Mouse (Mus musculus) spleen, adult 12 weeks (tissue): ENCODE data around the gene Atoh7.

Source experiments
- DNase-seq: peaks from one replicate; pipeline ENCODE4 v3.0.0; 2022; ENCODE audit warnings: low spot score

Atoh7 gene

DNA sequence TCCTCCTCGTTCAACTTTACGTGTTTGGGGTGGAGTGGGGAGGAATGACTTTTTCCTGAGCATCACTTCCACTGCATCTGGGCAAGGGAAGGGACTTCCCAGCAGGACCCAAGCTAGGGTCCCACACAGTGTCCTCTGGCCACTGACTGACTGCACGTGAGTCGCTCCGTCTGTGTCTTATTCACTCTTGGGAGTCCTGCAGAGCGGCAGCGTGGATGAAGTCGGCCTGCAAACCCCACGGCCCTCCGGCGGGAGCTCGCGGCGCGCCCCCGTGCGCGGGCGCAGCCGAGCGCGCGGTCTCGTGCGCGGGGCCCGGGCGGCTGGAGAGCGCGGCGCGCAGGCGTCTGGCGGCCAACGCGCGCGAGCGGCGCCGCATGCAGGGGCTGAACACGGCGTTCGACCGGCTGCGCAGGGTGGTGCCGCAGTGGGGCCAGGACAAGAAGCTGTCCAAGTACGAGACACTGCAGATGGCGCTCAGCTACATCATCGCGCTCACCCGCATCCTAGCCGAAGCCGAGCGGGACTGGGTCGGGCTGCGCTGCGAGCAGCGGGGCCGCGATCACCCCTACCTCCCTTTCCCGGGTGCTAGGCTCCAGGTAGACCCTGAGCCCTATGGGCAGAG, 601 bp downstream of the Atoh7 start:
- no peak for DNase-seq

DNA sequence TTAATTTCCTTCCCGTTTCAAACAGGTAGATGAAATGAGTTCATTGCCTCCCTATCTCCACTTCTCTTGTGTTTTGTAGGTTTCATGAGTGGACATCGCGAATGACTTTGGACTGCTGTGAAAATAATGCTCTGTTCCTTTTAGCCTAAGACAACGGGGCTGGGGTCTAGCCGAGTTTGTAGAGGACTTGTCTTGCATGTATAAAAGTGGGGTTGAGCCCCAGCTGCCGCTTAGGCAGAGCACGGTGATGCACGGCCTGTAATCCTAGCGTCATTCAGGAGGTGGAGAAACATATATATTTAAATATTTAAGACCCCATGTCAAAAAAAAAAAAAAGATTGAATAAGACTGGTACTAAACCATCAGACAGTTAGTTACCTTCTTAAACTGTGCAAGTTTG, 1.2 kb downstream of the Atoh7 start:
- no peak for DNase-seq

DNA sequence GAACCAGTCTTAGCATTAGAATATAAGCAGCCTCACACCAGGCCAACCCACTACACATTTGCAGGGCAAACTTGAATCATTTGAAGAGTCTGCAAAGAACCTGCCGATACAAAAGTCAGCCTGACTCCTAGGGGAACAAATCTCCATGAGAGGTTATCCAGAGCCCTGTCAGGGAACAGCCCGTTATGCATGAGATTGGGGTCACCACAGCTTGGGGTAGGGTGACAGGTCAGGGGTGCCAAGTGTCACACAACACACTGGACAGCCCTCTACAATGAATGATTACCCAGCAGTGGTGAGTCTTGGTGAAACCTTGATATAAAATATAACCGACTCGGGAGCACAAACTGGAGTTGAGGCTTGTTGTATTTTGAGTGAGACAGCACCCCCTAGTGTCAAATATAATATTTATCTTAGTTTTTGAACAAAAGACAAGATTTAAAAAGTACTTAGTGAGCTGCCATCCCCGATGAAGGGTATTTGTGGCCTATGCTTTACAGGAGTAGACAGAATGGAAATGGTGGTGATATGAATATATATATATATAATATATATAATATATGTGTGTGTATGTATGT, 13.7 kb downstream of the Atoh7 start:
- no peak for DNase-seq

DNA sequence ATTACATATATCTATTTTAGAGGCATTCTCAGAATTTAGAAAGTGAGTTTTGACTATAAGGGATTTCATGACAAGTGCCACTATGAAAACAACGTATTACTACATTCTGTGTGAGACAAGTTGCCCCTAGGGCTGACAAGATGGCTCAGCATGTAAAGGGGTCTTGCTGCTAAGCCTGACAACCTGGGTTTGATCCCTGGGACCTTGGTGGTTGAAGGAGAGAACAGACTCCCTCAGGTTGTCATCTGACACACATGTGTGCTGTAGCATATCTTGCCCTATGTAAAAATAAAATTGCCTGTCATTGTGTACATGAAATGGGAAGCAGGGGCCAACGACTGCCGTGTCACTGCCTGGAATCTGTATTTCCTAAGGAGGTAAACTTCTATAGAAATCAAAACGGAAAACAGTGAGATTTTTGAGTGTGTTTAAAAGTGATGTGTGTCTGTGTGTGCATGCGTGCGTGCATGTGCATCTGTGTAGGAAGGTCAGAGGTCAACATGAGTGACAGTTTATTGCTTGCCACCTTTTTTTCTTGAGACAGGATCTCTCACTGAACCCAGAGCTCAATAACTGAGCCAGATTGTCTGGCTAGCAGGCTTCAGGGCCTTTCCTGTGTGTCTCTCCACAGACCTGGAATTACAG, 14.4 kb downstream of the Atoh7 start:
- DNase-seq, result no peak

DNA sequence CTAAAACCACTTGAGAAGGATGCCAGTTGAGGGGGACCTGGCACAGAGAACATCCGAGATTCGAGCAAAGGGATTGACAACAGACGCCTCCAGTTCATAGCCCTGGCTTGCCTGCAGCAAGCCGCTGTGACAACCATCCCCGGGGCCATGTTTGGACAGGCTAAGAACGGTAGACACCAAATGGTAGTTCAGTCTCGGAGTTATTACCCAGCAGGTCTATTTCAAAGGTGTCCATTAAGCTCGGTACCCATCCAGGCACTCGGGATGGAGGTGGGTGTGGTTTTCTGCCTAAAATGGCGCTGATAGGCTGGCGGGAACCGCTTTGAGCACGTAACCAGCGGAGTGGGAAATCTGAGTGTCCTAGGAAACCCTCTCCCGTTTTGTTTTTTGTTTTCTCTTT, 16.4 kb downstream of the Atoh7 start:
- DNase-seq, result no peak

DNA sequence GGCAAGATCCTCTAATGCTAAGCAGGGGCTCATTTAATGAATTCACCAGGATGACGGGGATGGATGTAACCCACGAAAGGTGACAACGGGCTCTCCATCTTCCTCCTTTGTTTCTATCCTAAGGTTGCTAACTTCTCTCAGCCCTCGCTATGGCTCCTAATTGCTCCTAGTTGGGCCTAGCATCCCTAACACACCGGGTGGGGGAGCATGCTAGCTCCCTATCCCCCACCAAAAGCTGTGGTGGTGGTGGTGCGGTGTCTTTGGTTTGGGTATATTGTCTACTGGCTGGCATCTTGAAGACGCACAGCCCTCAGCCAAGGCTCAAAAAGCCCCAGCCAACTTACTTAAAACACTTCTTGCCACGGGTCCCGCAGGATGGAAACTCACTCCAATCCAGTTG, 16.9 kb downstream of the Atoh7 start:
- no peak for DNase-seq

DNA sequence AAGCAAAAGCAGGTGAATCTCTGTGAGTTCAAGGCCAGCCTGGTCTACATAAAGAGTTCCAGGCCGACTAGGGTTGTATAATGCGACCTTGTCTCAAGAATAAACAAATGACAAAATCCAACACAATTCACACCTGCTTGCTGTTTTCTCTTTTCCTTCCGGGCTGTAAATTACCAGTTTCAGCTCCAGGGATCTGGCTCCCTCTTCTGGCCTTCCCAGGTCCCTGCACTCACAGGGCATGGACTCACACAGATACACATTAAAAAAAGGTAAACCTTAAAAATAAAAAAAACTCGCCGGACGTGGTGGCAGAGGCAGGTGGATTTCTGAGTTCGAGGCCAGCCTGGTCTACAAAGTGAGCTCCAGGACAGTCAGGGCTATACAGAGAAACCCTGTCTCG, 18.1 kb downstream of the Atoh7 start:
- DNase-seq, result no peak

DNA sequence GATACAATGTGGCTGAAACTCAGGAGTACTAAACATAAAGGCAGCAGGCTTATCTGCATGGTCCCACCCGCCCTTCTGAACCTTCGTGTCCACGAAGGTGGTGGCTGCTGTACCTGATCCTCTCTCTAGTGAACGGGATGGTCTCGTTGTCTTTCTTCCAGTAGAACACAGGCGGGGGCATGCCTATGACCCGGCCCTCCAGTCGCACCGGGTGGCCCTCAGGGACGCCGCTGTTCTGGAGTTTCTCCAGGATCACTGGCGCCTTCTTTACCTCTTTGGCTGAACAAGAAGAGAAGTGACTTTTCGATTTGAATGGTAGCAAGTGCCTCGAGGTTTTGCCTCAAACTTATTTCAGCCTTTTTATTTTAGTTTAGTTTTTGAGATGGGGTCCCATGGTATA, 20.5 kb downstream of the Atoh7 start:
- no peak for DNase-seq

DNA sequence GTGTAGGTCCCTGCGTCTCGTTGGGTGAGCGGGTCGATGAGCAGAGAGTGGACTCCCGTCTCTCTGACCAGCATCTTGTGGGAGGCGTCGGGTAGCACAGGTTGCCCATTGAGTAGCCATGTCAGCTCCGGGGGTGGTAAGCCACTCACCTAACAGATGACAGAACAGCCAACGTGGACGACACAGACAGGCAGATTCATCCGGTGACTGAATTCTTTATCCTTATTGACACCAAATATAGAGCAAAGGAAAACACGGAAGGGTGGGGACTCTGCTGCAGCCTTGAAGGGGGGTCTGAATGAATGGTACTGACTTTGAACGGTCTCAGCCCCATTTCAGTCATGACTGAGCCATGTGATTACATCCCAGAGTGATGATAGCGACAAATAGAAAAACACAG, 22.5 kb downstream of the Atoh7 start:
- no peak for DNase-seq

DNA sequence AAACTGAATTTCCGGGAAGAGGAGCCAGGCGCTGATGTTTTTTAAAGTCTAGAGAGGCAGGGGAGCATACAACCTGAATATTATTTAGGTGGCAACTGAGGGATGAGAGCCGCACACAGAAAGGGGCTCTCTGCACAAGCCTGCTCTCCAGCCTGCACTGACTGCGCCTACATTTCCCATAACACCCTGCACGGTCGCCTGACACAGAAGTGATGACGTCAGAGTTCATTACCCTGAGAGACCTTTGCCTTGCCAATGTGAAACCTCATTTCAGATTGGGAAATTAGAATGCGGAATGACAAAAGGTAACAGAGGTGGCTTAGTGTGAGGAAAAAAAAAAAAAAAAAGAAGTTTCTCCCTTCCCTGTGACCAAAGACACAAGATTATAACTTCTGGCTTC, 23.1 kb downstream of the Atoh7 start:
- no peak for DNase-seq

DNA sequence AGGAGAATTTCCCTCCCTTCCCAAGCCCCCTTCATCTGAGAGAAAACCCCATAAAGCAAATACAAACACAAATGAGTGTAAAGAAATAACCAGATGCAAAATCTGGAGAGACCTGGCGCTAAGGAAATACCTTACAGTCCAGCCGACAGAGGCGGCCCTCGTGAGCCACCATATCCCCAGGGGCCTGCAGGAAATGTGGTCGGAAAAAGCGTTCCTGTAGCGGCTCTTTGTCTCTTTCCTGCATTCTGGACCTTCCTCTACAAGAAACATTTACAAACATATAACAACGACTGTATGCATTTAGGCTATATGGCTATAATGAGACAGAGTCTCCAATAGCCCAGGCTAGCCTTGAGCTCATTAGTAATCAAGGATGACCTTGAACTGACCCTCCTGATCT, 23.7 kb downstream of the Atoh7 start:
- DNase-seq, result no peak

DNA sequence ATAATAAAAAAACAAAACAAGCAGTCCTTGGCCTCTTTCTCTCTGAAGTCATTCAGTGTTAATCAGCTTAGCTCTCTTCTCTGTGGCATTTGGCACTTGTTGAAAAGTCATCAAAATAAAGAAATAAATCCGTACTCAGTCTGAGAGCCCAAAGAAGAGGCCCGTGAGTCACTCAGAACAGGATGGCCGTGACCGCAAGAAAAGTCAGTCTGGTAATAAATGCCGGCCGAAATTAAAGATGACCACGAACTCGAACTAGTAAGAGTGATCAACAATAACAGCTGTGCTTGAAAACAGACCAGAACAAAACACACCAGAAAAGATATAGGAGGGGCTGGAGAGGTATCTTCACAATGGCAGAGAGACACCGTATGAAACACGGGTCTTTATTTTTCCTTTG, 24.6 kb downstream of the Atoh7 start:
- no peak for DNase-seq

DNA sequence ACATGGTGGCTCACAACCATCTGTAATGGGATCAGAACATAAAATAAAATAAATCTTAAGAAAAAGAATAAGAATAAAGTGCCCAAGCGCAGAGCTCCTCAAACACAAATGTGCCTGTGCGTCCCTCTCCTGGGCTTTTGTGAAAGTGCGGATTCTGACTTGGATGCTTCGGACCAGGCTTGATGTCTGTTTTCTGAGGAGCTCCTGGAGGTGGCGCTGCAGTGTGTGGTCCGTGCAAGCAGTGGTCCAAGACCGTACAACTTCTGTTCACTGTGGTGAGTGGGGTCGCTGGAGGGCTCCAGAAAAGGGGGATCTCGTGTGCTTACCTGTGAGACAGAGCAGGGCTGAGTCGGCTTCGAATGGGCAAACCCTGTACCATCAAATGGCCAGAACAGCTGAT, 25.9 kb downstream of the Atoh7 start:
- DNase-seq, result no peak

DNA sequence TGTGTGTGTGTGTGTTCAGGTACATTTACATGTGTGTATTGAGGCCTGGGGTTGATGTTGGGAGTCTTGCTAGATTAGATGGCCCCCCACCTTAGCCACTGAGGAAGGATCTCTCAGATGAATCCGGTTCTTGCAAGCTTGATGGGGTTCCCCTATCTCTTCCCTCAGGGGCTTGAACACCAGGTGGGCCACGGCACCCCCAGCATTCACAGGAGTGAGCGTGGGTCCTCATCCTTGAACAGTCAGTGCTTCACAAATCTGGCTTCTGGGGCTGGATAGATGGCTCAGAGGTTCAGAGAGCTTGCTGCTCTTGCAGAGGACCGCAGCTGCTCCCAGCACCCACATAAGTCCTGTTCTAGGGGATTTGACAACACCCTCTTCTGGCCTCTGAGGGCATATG, 26.7 kb downstream of the Atoh7 start:
- DNase-seq, result no peak

DNA sequence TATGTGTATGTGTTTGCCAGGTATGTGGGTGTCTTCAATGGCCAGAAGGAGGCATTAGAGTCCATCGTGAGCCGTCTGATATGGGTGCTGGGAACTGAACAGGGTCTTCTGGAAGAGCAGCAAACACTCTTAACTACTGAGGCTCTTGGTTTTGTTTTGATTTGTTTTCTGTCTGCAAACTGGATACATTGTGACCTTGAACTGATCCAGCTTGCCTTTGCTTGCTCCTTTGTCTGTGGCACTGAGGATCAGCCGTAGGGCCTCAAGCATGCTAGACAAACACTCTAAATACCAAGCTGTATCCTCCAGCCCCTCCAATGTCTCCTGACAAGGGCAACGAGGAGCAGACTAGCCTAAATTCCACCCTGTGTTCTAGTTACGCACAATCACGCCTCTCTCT, 27.7 kb downstream of the Atoh7 start:
- DNase-seq, result no peak

DNA sequence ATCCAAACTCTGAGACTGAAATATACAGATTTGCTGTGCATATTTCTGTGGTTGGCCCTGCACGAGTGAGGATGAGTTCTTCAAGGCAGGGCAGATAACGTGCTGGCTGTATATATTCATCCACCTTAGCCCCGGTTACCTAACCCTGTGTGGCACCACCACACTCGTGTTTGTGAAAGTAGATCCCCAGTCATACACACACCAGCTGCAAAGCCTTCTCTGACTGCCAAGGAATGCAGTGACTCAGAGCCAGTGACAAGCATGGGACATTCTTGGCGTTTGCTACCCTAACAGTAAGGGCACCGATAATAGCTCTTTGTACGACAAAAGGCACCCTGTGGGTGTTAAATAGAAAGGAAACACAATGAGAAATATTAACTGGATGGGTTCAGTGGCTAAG, 28.8 kb downstream of the Atoh7 start:
- no peak for DNase-seq

DNA sequence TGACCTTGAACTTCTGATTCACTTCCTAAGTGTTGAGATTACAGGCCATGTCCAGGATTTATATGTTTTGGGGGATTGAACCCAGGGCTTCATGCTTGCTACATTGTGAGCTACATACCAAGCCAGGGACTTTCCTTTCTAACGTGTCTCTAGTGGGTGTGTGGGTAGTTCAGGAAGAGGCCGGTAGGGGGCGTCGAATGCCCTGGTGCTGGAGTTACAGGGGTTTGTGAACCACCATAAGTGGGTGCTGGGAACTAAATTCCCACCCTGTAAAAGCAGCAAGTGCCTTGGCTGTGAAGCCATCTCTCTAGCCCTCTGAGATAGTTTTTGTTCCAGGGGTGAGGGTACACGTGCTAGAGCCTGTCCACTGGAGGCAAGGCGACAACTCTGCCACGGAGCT, 31.0 kb downstream of the Atoh7 start:
- DNase-seq, result no peak

DNA sequence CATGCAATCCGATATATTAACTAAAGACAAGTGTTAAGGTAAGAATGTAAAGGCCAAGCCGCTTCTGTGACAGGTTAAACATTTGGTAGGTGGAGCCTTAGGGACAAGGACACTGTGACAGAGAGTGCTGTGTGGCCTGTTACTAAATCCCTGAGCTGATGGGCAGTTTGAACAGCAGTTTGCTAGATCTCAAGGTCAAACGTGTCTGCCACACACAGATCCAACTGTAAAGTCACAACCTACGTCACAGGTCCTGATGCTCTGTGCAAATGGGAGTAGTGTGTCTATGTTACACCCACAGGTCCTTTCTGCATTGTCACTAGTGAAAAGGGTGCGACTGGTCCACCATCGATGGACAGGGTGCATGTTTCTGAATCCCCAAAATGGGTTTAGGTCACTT, 32.9 kb downstream of the Atoh7 start:
- DNase-seq, result no peak

DNA sequence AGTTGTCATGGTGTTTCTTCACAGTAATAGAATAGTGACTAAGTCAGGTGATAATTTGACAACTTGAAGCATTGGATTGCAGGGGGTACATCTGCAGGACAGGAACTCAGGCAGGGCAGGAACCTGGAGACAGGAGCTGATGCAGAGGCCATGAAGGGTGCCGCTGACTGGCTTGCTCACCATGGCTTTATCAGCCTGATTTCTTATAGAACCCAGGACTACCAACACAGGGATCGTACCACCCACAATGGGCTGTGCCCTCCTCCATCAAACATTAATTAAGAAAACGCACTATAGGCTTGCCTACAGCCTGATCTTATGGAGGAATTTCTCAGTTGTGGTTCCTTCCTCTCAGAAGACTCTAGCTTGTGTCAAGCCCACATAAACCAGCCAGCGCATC, 33.9 kb downstream of the Atoh7 start:
- no peak for DNase-seq

DNA sequence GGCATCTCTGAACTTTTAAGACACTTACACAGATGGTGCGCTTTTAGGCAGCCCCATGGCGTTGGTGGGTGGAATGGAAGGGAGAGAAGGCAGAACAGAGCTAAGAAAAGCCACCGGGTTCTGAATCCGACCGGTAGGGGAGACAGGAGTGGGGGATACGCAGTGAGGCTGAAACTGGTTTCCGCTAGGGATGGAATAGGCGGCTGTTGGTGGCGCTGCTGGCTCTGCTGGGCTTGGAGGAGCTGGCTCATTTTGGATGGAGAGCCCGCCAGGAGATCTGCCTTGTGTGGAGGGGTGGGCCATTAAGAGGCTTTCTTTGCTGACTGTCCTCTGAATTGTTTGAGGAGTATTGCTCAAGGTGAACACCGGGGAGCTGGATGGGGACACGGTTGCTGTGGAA, 36.2 kb downstream of the Atoh7 start:
- no peak for DNase-seq

DNA sequence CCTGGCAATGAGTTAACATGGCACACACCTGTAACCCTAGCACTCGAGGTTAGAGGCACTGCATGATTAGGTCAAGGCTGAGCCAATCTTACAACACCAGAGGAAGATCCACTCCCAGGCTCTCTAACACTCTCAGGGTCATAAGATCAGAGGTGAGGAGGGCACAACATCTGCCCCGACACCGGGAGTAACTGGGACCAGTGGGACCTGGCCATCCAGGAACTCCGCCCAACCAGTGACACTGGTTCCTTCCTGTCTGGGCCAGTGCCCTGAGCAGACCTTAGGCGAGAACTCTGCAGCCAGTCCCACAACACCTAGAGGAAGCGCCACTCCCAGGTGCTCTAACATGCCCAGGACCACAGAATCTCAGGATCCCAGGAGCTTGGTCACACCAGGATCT, 37.0 kb downstream of the Atoh7 start:
- no peak for DNase-seq

DNA sequence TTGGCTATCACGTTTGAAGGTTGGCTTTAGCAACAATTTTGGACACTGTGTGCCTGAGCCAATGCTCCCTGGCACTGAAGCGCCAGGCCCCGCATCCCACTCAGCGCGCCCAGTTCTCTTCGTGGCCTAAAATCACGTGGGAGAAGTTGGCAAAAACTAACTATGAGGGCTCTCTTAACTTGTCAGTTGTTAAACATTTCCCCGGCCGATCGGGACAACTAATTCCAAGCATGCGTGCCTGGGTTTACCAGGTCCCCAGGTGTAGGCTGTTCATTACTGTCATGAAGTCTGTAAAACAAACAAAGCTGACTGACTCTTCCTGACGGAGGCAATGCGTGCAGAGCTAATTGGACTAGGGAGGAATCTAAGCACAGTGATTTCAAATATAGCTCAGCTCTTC, 43.2 kb downstream of the Atoh7 start:
- DNase-seq, result no peak
